Mouse (Mus musculus): ENCODE data around the gene Pde4b. TPM values are rescaled to one million over a fixed set of nuclear protein-coding genes. Genes with fewer than 3 reads are reported as not detected.

Gene Pde4b
- total and polyA plus RNA-seq, 3 experiments: 0.62 to 6.8 (median 3.1) TPM

DNA sequence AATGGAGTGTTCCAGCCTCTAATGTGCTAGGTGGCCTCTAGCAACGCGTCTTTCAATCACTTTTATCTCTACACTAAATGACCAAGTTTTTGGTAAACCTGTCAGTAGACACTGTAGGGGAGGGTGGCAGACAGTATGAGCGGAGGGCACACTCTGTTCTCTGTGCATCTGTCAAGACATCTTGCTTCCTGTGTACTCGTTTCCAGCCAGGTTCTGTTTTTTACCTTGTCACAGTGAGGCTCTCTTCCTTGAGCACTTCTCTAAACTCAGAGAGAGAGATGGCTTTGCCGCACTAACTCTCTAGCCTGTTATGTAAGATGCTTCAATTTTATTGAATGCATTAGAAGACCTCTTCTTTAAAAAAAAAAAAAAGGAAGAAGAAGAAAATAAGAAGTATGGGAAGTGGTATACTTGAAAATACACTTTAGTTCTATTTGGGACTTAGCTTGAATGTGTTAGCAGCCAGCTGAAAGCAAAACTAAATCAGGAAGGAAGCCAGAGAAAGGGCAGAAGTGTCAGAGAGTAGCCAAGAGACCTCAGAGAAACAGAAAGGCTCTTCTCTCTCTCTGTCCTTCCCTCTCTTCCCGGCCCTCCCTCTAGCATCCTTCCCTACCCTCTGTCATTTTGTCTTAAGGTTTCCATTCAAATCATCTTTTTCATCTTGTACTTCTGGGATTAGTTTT lies 202.8 kb downstream of the Pde4b start:
- no peak for DNase-seq

DNA sequence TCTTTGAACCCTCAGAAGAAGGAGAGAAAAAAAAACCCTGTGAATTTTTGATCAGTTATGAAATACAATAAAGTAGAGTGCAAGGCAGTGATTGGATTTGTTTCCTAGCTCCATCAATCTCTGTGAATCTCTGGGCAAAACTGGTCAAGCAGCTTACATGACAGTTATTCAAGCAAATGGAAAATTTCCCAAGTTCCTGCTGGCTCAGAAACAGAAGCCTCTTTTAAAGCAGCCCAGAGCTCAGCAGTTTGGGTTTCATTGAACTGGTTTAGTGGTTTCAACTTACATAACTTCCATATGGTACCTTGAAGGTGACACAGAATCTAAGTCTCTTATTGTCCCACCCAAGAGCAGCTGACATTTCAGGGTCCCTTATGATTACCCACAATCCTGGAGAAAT lies 210.2 kb downstream of the Pde4b start:
- DNase-seq: no peak

DNA sequence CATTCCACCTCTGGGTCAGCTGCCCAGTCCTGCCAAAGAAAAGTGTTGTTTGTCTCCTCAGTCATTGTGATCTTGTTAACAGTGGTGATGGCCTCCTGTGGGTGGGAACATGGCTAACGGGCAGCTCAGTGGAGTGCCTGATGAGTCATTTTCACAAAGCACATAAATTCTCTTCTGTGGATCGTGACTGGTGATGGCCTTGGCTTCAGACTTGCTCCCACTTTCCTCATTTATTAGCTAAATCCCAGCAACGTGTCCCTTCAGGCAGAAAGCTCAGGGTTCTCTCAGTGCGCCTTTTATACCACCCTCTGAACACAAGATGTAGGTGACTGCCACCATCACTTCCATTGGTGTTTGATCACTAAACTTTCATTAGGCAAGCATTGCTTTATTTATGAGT lies 215.2 kb downstream of the Pde4b start:
- DNase-seq: peak; percentile 67

DNA sequence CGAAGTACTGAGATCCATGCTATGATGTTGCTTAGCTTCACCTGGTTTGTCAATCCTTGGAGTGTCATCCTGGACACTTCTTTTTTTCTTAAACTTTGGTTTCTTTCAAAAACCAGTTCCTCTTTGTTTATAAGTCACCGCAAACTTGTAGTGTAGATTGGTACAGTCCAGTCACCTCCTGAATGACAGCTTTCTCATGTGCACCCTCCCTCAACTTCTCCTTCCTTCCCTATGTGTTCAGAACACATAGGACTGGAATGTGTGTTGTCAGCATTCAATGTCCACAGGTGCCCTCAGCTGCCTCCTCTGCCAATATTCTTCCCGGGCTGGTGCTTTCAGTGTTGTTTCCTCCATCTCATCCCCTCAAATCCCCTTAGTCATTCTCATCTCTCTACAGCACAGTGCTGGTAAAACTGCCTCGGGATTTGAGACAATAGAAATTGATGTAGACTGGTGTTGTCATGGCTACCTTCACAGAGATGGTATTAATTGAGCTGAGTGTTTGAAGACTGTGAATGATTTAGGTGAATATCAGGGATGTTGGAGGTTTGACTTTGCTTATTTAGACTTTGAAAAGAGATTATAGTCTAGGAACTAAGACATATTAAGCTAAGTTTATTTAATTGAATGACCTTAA lies 220.4 kb downstream of the Pde4b start:
- DNase-seq: no peak

DNA sequence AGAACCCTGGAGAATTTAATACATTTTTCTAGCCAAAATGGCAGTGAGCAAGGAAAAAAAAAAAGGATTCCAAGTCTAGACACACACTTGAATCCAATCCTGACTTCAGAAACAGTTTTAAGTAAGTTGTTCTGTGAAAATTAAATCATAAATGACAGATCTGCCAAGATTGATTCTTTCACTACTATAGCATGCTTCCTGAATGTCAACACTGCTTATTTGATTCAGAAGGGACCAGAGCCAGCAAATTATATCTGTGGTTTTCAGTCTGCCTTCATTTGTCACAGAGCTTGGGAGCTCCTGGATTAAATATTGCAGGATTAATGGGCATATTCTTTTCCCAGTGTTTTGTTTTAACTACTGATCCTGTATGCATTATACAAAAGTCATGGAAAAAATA lies 223.3 kb downstream of the Pde4b start:
- DNase-seq: no peak

DNA sequence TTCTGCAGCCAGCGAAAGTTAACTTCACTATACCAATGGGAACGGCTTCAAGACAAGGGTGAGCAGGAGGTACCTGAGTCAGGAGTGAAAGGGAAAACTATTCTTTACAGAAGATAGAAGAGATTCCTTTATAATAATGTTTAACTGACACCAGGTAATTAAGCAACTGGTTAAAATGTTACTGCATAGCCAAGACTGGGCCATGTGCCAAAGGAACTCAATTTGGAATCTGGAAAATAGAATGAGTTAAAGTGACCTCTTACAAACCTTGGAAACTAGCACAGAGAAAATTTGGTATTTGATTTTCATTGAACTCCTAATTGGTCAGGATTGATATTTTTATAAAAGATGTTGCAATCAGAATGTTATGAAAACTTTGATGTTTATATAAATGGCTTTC lies 228.7 kb downstream of the Pde4b start:
- DNase-seq: no peak

DNA sequence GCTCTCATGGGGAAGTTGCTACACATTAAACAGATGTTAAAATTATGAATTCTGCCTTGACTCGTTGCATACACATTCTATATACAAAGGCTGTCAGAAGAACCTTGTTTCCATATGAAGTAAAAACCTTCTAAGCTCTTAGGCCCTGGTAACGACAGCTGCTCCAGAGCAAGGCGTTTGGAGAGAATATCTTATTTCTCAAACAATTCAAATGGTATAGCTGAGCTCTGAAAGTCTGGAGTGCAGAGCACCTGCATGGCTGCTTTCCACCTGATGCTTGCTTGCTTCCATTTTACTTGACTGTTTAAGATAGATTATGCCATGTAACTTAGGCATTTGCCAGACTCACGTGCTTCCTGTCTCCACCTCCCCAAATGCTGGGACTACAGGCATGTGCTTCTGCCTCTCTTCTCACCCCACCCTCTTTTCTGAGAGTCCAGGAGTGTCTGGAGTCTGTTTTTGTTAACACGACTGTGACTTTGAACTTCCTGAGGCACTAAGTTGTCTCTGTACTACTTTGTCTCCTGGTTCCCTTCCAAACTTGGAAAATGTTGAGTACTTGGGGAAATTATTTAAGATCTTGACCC lies 229.4 kb downstream of the Pde4b start:
- no peak for DNase-seq

DNA sequence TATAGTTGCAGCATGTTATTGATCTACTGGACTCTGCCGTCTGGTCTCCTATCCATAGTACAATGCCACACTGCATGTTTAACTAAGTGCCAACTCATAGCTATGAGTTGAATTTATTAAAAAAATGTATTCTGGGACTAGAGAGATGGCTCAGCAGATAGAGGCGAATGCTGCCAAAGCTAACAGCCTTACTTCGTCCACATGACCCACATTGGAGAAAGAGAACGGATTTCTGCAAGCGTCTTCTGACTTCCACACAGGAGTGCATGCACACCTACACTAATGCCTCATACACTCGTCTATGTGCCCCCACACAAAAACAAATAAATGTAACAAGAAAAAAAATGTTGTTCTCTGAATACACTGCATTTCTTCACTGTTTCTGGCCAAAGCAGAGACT lies 231.3 kb downstream of the Pde4b start:
- DNase-seq: no peak

DNA sequence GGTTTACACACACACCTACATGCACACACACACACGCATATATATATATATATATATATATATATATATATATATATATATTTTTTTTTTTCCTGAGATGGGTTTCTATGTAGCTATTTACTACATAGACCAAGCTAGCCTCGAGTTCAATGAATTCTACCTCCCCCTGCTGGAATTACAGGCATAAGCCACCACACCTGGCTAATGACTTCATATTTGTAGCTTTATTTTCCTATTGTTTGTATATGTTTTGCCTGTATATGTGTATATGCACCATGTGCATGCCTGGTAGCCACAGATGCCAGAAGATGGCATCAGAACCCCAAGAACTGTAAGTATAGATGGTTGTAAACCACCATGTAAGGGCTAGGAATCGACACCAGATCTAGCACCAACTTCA lies 234.0 kb downstream of the Pde4b start:
- no peak for DNase-seq

DNA sequence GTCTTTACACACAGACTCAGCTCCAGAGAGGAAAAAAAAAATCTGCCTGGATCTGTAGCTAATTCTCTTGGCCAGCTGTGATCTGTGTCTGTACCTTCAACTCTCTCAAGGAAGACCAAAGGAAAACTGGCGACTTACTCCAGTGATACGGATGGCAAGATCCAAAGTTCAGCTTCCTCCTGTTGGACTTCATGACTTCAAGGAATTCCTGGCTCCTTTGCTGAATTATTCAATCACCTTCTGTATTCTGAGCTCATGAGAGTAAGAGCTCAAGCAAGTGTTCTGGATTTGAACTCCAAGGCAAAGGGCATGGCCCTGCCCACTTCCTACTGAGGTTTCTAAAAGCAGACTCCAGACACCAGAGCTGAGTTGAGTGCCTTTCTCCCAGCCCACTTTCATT lies 245.0 kb downstream of the Pde4b start:
- DNase-seq: no peak

DNA sequence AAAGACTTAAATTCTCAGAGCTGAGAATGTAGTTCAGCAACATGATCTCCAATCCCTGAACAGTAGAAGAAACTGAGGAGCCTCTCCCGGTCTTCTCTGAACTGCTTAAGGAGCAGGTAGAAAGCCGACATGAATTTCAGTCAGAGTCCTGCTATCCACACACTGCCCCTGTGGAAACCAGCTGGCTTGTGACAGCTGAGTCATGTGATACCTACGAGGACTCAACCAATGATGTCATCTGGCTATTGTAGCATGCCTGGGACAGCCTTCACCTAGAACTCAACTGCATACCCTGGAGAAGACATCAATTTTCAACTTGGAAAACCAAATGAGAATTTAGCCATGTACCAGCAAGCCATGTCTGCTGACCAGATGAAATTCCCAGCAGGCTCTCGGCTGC lies 245.5 kb downstream of the Pde4b start:
- DNase-seq: no peak

DNA sequence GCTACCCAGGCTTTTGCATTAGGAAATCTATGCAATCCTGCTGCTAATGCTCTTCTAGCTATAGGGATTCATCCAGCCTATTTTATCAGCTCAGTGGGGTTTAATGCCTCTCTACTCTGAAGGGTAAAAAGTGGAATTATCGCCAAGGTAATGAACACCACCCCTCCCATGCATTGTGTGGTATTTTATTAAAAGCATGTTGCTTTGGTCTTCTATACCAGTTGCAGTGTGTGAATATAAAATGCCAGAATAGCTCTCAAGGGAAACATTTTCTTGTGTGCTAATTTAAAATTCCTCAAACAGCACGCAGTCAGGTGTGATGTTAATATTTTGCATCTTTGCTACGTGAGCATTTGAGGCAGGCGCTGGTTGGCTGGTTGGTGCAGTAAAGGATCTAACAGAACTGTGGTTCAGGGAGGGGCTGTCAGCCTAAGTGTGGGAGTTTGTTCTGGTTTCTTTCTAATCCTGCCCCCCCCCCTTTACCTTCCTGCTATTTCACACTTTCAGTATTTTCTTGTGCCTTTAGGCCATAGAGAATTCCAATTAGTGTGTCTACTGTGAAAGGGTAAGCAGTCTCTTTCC lies 259.7 kb downstream of the Pde4b start:
- no peak for DNase-seq

DNA sequence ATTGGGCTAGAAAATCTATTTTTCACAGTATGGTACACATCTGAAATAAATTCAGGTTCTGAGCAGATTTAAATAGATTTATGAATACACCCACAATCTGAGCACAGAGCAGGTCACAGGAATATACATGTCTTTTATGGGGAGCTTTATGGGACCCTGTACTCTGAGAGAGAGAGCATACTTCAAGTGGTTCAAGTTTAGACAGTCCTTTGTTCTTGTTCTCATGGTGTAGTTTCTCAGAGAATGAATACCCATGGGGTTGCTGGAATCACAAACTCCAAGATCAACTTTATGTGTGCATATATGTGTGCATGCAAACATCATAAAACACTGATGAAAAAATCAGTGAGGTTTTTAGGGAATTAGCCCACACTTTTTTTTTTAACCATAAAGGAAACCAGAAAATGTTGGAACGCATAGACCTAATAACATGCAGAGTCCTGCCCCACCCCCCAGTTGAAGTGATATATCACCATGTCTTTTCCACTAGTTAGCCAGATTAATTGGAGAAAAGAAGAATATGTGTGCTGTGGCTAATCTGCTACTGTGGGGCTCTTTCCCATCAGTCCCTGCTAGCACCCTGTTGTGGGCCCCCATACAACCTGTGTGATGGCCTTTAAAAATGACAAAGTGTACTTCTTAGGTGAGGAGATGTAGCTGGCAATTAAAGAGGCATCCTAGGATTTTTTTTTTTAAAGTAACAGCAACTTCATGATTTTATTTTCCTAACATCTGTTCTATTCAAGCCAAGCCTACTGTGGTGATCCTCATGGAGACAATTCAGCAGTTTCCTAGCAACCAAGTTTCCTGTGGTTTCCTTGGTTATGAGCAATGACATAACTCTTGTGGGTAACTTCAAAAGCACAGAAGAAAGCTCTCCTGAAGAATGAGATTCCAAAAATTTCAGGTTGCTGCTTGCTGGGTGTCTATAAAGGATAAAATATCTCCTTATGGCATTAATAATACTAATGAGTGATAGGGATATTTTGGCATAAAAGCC lies 264.4 kb downstream of the Pde4b start:
- no peak for DNase-seq

DNA sequence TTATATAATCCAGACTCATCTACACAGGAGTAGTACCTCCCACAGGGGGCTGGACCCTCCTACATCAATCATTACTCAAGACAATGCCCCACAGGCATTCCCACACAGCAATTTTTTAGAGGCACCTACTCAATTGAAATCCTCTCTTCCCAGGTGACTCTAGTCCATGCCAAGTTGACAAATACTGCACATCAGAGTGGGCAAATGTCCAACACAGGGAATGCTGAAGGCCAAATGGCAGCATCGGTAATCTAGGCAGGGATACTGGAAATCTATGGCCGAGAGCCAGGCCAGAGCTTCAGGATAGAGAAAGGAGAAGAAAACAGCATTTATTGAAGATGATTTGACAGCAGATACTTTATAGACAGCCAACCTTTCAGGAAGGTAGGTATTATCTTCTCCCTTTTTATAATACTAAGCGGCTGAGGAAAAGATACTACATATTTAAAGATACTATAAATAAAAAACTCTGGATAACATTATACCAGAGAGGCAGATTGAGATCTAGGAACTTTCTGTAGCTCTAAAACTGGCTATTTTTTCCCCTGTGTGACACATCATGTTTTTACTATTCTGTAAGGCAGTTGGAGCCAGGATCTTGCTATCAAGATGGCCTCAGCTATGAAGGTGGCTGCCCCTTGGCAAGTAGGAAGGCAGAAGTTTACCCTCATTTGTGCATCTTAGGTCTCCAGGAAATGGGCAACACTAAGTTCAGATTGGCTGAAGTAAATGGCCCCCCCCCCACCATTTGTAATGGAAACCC lies 266.5 kb downstream of the Pde4b start:
- DNase-seq: no peak

DNA sequence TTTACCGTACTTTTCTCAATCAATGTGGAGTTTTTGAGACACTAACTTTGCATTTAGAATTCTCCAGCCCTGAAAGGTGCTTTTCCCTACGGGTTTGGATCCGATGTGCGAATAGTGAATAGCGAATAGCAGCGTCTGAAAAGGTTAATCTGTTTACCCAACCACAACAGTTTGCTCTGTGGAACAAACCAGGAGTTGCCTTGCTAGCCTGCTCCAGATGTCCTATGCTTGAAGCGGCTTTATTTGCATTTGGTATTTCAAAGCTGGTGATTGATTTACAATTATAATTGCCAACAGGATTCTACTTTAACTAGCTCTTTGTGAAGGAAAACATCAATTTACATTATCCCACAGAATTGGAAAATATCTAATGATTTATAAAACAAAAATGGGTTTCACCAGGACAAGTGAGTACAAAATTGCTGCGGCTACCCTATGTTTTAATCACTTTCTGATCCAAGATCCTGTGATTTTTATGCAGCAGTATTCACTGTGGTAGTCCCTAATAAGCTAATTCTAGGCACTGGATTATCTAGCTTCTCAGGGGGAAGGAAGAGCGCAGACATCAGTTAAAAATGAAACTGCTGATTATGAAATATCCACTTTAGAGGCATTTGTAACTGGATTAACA lies 280.9 kb downstream of the Pde4b start:
- DNase-seq: no peak

DNA sequence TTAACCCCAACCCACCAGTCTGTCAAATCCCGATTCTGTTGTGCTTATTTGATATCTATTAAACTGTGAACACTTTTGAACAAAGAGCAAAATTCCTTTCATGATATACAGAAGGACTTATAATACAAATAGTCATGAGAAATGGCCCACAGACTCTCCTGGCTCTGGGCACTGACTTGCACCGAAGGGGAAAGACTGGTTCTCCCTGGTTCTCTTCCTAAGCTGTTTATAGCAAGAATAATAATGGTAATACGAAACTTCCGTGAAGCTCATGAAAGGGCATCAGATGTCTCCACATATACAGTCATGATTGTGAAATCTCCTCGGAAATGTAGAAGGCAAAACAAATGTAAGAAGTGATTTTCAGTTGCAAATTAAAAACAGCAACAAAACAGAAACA lies 287.3 kb downstream of the Pde4b start:
- no peak for DNase-seq

DNA sequence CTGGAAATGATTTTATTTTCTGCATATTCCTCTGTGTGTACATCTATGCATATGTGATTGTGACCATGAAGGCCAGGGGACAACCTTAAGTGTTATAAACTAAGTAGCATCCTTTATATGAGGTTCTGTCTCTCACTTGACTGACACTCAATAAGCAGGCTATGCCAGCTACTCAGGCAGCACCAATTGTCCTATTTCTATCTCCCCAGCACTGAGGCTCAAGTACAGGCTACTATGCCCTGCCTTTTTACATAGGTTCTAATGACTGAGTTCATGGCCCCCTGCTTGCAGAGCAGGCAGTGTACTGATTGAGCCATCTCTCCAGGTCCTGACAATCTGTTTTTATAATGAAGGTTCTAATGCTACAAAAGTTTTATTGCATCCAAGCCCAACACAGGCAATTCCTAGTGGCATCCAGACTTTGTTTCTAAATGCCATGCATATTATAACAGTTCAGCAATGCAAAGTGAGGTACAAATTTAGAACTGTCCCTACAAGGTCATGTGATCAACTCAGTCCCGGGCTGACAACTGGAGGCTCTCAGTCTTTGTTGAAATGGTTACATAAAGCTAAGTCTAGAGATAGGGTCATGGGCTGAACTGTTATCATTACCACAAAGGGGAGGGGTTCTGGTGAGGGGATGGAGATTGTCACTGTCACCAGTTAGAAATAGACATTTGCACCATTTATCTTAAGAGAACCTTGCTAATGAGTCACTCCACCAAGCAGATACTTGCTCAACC lies 295.6 kb downstream of the Pde4b start:
- DNase-seq: no peak

DNA sequence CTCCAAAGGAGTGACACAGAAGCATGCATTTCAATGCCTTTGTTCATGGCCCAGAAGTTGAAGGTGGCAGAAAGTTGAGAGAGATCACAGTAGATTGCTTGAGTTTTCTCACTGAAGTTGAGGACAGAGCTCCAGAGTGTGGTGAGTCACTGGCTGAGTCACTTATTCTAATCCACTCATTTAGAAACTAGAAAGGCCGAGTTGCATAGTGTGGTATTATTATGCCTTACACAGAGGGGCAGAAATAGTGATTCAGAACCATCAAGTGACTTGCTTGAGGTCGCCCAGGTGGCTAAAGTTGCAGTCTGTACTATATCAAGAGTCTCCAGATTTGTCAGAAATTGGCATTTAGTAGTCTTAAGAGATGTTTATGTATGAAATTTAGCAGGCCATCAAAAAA lies 306.3 kb downstream of the Pde4b start:
- DNase-seq: no peak

DNA sequence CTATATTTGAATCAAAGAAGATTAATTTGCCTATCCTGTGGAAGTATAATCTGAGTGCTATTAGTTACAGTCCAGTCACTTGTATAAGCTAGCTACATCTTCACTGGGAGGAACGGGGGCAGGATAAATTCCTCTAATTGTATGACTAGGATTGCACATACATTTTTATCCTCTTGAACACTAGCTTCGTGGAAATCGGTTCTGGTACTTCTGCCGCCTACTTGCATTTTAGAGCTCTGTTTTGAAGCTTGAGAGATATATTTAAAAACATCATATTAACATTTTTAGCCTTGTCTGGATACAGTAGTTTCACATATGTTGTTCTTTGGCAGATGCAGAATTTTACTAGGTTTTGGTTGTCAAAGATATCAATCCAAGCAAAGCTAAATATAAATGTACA lies 310.0 kb downstream of the Pde4b start:
- no peak for DNase-seq

DNA sequence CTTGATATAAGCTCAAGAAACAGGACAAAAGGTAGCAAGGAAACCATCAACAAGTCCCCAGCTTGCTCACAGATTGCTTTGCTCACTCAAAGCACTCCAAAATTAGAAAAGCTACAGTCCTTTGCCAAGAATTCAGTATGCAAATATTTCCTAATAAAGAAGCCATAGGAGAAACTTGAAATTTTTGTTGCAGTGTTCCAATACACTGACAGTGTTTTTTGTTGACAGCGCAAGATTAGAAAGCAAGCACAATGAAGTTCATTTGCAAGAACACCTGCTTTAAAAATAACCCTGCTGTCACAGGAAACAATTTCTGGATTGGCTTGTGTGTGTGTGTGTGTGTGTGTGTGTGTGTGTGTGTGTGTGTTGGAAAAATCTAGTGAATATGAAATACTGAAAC lies 311.2 kb downstream of the Pde4b start:
- DNase-seq: no peak

Data from adrenal gland, adult 2 months (tissue).